Mouse (Mus musculus): Measurements from ENCODE around the gene Klk12. TPM values are rescaled to one million over a fixed set of nuclear protein-coding genes. Genes with fewer than 3 reads are reported as not detected.

Gene Klk12
- polyA plus RNA-seq, 1 experiment: 5.8 TPM

GRCm38 (mm10) chr7:43821581-43821980, 52.9 kb downstream of the Klk12 start:
- 86% methylated on average over 7 of the region's 7 CpGs for WGBS
- DNase-seq: no peak
- TF ChIP-seq CTCF (IDR thresholded peaks at IDR 0.05; ENCODE audit: insufficient read depth, low read length) (no peak), POLR2A (IDR thresholded peaks at IDR 0.05; ENCODE audit: borderline replicate concordance, extremely low read depth, low read depth, low read length) (no peak)

More at GRCm38 (mm10) chr7:43821581-43821980, 52.9 kb downstream of the Klk12 start:
- Histone ChIP-seq H3K4me1 (ENCODE audit: control insufficient read depth, insufficient read depth, low read length) (no peaks in the 10 kb centered on the region), H3K4me3 (replicated peaks; ENCODE audit: extremely low read depth, low read depth, low read length) (no peak overlapping the region)

Other genes starting within 250 kb of the Klk12 start
- 11.6 and 15.3 TPM in 2 replicates for gene Cd33, start 224.5 kb upstream of the Klk12 start, polyA plus RNA-seq (2012; rRNA removed)
- gene Zfp658, start 206.6 kb upstream of the Klk12 start, polyA plus RNA-seq (2012; rRNA removed): 1.6 and 1.8 TPM in 2 replicates
- 2.0 and 2.5 TPM in 2 replicates for gene Zfp719, start 189.3 kb upstream of the Klk12 start, polyA plus RNA-seq (2012; rRNA removed)
- 0.09 TPM in 1 of 2 replicates, not detected in the other for gene Zfp819, start 161.7 kb upstream of the Klk12 start, polyA plus RNA-seq (2012; rRNA removed)
- not detected in 2 replicates for gene Ceacam18, start 134.2 kb upstream of the Klk12 start, polyA plus RNA-seq (2012; rRNA removed)
- 4.8 and 7.0 TPM in 2 replicates for gene Siglece, start 108.7 kb upstream of the Klk12 start, polyA plus RNA-seq (2012; rRNA removed)
- 9.8 and 11.5 TPM in 2 replicates for gene Ctu1, start 96.9 kb upstream of the Klk12 start, polyA plus RNA-seq (2012; rRNA removed)
- 2.2 and 56.2 TPM in 2 replicates for gene Klk14, start 78.5 kb upstream of the Klk12 start, polyA plus RNA-seq (2012; rRNA removed)
- gene Klk13, start 56.3 kb upstream of the Klk12 start, polyA plus RNA-seq (2012; rRNA removed): 8.4 and 35.6 TPM in 2 replicates
- gene Klk11, start 5.7 kb downstream of the Klk12 start, polyA plus RNA-seq (2012; rRNA removed): 3.2 and 26.4 TPM in 2 replicates
- 1.7 and 117 TPM in 2 replicates for gene Klk10, start 12.1 kb downstream of the Klk12 start, polyA plus RNA-seq (2012; rRNA removed)
- gene Klk9, start 23.0 kb downstream of the Klk12 start, polyA plus RNA-seq (2012; rRNA removed): 11.6 TPM in 1 of 2 replicates, not detected in the other
- 14.5 and 23.8 TPM in 2 replicates for gene Klk8, start 28.7 kb downstream of the Klk12 start, polyA plus RNA-seq (2012; rRNA removed)
- gene Klk7, start 42.4 kb downstream of the Klk12 start, polyA plus RNA-seq (2012; rRNA removed): 4.6 TPM in 1 of 2 replicates, not detected in the other
- 0.13 TPM in 1 of 2 replicates, not detected in the other for gene Klk6, start 55.6 kb downstream of the Klk12 start, polyA plus RNA-seq (2012; rRNA removed)
- gene Klk5, start 73.1 kb downstream of the Klk12 start, polyA plus RNA-seq (2012; rRNA removed): 2.7 TPM in 1 of 2 replicates, not detected in the other
- gene Klk4, start 112.3 kb downstream of the Klk12 start, polyA plus RNA-seq (2012; rRNA removed): not detected in 2 replicates
- not detected in 2 replicates for gene Klk15, start 164.8 kb downstream of the Klk12 start, polyA plus RNA-seq (2012; rRNA removed)
- not detected in 2 replicates for gene Klk1b8, start 181.8 kb downstream of the Klk12 start, polyA plus RNA-seq (2012; rRNA removed)
- not detected in 2 replicates for gene Klk1b1, start 197.9 kb downstream of the Klk12 start, polyA plus RNA-seq (2012; rRNA removed)
- gene Klk1b9, start 207.2 kb downstream of the Klk12 start, polyA plus RNA-seq (2012; rRNA removed): not detected in 2 replicates
- not detected in 2 replicates for gene Klk1b11, start 227.0 kb downstream of the Klk12 start, polyA plus RNA-seq (2012; rRNA removed)
- 0.11 TPM in 1 of 2 replicates, not detected in the other for gene Klk1b26, start 243.3 kb downstream of the Klk12 start, polyA plus RNA-seq (2012; rRNA removed)